Mouse (Mus musculus): ENCODE results near the gene Vwa2. TPM values are rescaled to one million over a fixed set of nuclear protein-coding genes. Genes with fewer than 3 reads are reported as not detected.

The Vwa2 gene
- polyA plus RNA-seq, 1 experiment from 2014 or later, result 0.11 TPM

DNA sequence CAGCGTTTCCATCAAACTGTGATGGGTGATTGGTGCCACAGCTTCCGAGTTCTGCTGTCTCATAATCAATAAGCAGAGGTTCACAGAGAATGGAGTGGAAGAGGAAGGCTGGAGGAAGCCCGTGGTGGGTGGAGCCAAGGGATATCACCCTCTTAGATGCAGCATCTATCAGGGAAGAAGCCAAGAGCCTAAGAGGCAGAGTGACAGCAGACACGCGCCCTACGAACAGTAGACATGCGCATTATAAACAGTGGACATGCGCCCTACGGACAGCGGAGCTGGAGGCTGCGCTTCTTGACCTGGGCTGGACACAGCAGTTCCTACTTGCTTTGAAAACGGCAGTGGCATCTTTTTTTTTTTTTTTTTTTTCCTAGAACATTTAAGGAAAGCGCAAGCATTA, 80.8 kb downstream of the Vwa2 start:
- no peaks in the 10 kb centered on the region for H3K27me3 ChIP-seq (replicated peaks)
- H3K4me2 ChIP-seq, result no peak overlapping the region
- no peak overlapping the region for H3K4me3 ChIP-seq
- H3K36me3 ChIP-seq, result no peaks in the 10 kb centered on the region
- no peaks in the 10 kb centered on the region for H3K4me1 ChIP-seq
- WGBS (ENCODE audit: insufficient replicate concordance), result 74% methylated on average over 12 of the region's 13 CpGs
- no peak overlapping the region for H3K27ac ChIP-seq
- H3K9ac ChIP-seq, result no peak overlapping the region
- no peak for ATAC-seq
- H3K9me3 ChIP-seq (replicated peaks), result no peaks in the 10 kb centered on the region

DNA sequence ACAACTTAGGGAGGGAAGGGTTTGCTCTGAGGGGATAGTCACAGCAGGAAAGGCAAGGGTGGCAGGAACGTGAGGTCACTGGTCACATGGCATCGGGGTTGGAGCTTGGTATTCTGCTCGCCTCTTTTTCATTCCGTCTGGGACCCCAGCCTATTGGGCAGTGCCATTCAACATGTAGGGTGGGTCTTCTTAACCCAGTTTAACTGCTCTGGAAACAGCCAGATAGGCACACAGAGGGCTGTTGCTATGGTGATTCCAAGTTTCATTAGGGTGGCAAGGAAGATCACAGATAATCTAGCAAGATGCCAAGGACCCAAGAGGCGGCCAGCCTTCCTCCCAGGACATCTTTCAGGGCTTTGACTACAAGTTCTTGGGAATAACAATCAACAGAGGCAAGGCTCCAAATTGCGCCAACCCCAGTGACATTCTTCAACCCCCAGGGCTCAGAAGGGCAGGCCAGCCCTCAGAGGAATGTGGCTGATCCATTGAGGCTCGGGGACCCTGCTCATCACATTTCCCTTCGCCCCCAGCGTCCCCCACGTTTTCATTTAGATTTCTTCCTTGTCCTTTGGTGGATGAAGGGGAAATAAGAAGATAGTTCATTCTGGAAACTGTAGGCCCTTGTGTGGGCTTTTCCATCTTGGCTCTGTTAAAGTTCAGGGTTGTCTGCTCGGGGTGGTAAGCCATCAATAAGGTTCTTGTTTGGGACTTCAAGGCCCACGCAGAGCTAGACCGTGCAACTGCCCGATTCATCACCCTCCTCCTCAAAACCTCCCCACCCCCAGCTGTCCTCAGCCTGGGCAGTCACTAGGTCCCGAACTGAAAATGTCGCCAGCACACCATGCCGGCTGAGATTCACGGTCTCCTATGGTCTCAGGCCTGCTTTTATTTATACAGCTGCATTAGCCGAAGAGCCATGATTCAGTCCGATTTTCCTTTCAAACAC, 81.8 kb downstream of the Vwa2 start:
- no peak overlapping the region for H3K9ac ChIP-seq
- H3K36me3 ChIP-seq, result no peaks in the 10 kb centered on the region
- no peak overlapping the region for H3K4me2 ChIP-seq
- H3K27me3 ChIP-seq (replicated peaks), result no peaks in the 10 kb centered on the region
- no peaks in the 10 kb centered on the region for H3K4me1 ChIP-seq
- no peak overlapping the region for H3K4me3 ChIP-seq
- WGBS (ENCODE audit: insufficient replicate concordance), result 65% methylated on average over 20 of the region's 20 CpGs
- H3K9me3 ChIP-seq (replicated peaks), result no peaks in the 10 kb centered on the region
- no peak for ATAC-seq
- H3K27ac ChIP-seq, result no peak overlapping the region

DNA sequence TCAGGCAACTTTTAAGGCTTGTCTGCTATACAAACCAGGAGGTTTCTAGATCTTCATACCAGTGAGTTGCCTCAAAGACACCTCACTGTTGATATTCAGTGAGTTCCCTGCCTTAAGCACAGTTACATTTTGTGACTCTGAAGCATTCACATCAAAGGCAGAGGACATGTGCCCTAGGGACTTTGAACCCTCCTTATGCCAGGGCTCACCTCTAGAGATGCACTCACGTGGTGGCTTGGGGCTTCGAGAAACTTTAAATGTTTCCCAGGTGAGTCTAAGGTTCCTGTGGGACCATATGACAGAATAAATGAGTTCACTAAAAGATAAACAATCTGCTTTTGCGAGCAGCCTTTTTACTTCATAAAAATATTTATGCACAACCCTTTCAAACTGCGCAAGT, 84.0 kb downstream of the Vwa2 start:
- Histone ChIP-seq H3K4me2 (no peak overlapping the region), H3K27me3 (replicated peaks) (no peaks in the 10 kb centered on the region), H3K9me3 (replicated peaks) (no peaks in the 10 kb centered on the region), H3K27ac (no peak overlapping the region), H3K9ac (no peak overlapping the region), H3K4me3 (no peak overlapping the region), H3K4me1 (no peaks in the 10 kb centered on the region), H3K36me3 (no peaks in the 10 kb centered on the region)
- no peak for ATAC-seq
- 64% methylated on average over 4 of the region's 4 CpGs for WGBS (ENCODE audit: insufficient replicate concordance)

DNA sequence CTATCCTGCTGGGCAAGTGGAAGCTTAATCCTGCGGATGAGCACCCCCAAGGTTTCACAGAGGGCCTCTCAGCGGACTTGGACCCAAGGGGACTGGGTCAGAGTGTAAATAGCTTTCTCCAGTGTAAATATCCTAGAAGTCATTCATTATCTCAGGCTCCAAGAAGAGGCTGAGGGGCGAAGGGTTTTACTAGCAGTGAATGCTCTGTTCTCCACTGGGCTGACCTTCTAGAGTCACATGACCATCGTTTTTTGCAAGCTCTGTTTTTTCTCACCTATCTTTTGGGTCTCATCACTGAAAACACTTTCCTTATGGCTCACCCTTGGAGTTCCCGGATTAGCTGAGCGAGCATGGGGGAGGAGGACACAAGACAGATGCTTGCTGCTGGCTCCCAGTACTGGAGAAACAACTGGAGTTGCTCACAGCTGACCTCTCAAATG, 84.6 kb downstream of the Vwa2 start:
- WGBS (ENCODE audit: insufficient replicate concordance), result 42% methylated on average over 6 of the region's 6 CpGs
- Histone ChIP-seq H3K9me3 (replicated peaks) (no peaks in the 10 kb centered on the region), H3K4me3 (no peak overlapping the region), H3K4me2 (no peak overlapping the region), H3K9ac (no peak overlapping the region), H3K27ac (no peak overlapping the region), H3K27me3 (replicated peaks) (no peaks in the 10 kb centered on the region), H3K4me1 (no peaks in the 10 kb centered on the region), H3K36me3 (no peaks in the 10 kb centered on the region)
- no peak for ATAC-seq

DNA sequence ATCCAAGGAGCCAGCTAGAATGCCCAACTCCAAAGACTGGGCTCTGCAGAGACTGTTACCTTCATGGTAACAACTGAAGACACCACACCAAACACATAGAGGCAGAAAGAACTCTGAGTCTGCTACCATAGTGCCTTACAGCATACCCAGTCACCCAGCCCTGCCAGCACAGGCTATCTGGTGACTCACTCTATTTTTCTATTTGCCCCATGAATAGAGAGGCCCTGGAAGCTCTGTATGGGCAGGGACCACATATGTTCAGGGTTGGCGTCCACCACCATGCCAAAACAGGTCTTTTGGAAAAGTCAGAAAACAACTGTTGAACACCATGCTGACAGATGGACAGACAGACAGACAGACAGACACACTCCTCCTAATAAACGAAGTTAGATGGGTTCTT, 85.0 kb downstream of the Vwa2 start:
- 52% methylated on average over 2 of the region's 2 CpGs for WGBS (ENCODE audit: insufficient replicate concordance)
- Histone ChIP-seq H3K36me3 (no peaks in the 10 kb centered on the region), H3K27me3 (replicated peaks) (no peaks in the 10 kb centered on the region), H3K4me3 (no peak overlapping the region), H3K9ac (no peak overlapping the region), H3K4me1 (no peaks in the 10 kb centered on the region), H3K9me3 (replicated peaks) (no peaks in the 10 kb centered on the region), H3K4me2 (no peak overlapping the region), H3K27ac (no peak overlapping the region)
- ATAC-seq, result no peak

DNA sequence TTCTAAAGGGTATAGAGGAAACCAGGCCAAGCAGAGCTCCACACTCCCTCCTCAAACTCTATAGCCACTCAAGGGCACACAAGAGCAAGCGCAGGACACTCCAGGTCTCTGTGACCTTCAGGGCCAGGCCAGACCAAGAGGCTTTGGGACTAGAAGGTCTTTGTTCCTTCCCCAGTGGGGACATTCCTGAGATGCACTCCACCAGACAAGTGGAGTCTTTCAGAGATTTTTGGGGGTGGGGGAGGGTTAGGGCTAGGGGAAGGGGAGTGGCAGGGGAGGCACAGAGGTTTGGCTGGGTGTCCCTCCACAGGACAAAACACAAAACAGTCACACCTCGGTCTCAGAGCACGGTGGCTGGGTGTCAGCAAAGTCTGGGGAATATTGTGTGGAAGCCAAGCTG, 85.6 kb downstream of the Vwa2 start:
- WGBS (ENCODE audit: insufficient replicate concordance), result 59% methylated on average over 3 of the region's 3 CpGs
- Histone ChIP-seq H3K36me3 (no peaks in the 10 kb centered on the region), H3K27ac (no peak overlapping the region), H3K9ac (no peak overlapping the region), H3K4me3 (no peak overlapping the region), H3K4me1 (no peaks in the 10 kb centered on the region), H3K9me3 (replicated peaks) (no peaks in the 10 kb centered on the region), H3K4me2 (no peak overlapping the region), H3K27me3 (replicated peaks) (no peaks in the 10 kb centered on the region)
- no peak for ATAC-seq

Other genes starting within 250 kb of the Vwa2 start
- 0.20 and 0.24 TPM in 2 replicates for gene Adrb1, start 152.1 kb upstream of the Vwa2 start, polyA plus RNA-seq (2016; fragmentation: Nextera tagmentation; extraction: Ambion mirVana)
- 7.7 and 8.1 TPM in 2 replicates for gene Ccdc186, start 52.1 kb upstream of the Vwa2 start, polyA plus RNA-seq (2016; fragmentation: Nextera tagmentation; extraction: Ambion mirVana)
- gene Tdrd1, start 48.0 kb upstream of the Vwa2 start, polyA plus RNA-seq (2016; fragmentation: Nextera tagmentation; extraction: Ambion mirVana), result 0.20 TPM in 2 replicates
- 1.2 and 1.3 TPM in 2 replicates for gene Afap1l2, start 134.0 kb downstream of the Vwa2 start, polyA plus RNA-seq (2016; fragmentation: Nextera tagmentation; extraction: Ambion mirVana)

All from liver, embryonic 12.5 days (tissue).